Mouse (Mus musculus) kidney, adult 2 months (tissue): Measurements from ENCODE around the gene Plcb3.

Source experiments
- CTCF ChIP-seq: fragments of 200-500 bp; conservative IDR thresholded peaks from 2 replicates; pipeline ENCODE4 v1.5.1; 2011; ENCODE audit warnings: low read depth, mild to moderate bottlenecking, control low read depth, low read length, moderate library complexity, mixed read lengths; ENCODE audit not compliant: insufficient read depth, insufficient read length
- POLR2A ChIP-seq: fragments of 200-500 bp; IDR thresholded peaks from one replicate; pipeline ENCODE4 v1.6.1; 2011; ENCODE audit warnings: low read depth, low read length, control low read depth

GRCm38 (mm10) chr19:7019191-7019590 lies 42.9 kb upstream of the Plcb3 start, which contains the start of gene Fermt3:
- TF ChIP-seq POLR2A (no peak), CTCF (no peak)
